Mouse (Mus musculus) spleen, postnatal 36 days (tissue): ENCODE results near the gene Zfp46.
A peak's percentile ranks its signal among the peaks of the same experiment; 100 is the strongest.

Experiments used
- DNase-seq, 2 experiments: peaks; one replicate each; pipeline ENCODE4 v3.0.0; 2022; ENCODE audit warnings: low spot score in 2 of 2, mixed read lengths in 1 of 2

The Zfp46 gene

DNA sequence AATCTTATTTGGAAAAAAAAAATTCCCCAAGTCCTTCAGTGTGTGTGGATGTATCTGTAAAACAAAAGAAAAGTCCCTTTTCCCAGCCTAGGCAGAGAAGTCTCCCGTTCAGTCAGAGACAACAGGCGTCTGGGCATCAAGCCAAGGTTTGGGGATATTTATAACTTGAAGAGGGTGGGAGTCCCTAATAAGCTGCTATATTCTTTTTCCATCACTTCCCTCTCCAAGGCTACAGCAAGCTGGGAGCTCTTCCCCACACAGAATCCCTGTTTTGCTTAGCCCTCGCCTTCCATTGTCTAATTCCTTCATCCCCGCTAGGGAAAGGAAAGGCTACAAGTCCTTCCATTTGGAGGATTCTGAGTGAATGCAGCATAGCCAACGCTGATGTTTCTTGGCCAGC lies at the start of gene Zfp46:
Gene Zfp46, plus strand, starts transcription at position 229 of the 400 bp plus-strand sequence.
- peak; percentile 14 to 40 for DNase-seq

DNA sequence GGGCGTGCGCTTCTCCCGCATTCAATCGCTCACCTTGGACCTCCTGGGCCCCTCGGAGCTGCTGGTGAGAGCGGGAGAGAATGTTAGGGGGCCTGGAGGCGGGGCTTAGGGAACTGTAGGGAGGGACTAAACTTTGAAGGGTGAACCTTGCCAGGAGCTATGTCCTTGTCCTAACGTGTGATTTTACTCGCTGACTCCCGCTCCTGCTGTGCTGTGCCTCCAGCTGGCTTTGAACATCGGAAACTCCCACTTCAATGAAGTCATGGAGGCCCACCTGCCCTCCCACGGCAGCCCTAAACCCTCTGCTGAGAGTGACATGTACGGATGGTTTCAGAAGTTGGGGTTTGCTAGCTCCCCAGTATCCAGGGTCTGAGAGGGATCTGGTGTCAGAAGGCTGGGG lies 45.8 kb upstream of the Zfp46 start:
- DNase-seq: no peak

DNA sequence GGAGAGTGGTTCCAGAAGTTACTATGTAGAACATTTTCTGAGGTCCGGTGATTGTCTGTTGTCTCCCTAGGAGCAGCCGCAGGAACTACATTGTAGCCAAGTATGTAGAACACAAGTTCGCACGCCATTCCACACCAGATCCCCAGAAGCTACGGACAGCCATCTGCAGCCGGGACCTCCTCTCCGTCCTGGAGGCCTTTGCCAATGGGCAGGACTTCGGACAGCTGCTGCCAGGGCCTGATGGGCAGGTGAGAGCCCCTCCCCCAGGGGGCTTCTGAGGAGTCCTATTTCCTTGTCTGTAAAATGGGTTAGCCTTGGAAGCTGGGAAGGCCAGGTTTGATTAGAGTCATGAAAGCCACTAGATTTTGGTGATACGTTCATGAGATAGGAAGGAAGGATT lies 45.4 kb upstream of the Zfp46 start:
- DNase-seq: no peak

DNA sequence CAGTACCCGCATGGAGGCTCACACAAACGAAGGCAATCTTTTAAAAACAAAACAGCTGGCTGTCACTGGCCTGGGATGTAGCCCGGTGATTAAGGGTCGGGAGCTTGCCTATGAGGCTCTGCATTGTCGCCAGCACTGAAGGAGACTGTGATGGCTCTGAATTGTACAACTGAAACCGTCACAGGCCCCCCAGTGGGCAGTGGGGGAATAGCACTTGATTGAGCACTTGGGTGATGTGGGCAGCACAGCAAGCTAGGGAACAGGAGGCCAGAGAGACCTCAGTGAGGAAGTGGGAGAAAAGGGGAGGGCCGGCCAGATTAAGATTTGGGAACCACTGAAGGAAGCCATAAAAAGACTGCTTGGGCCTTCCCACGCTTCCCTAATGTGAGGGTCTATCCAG lies 44.9 kb upstream of the Zfp46 start:
- DNase-seq: peak; percentile 72 to 74

DNA sequence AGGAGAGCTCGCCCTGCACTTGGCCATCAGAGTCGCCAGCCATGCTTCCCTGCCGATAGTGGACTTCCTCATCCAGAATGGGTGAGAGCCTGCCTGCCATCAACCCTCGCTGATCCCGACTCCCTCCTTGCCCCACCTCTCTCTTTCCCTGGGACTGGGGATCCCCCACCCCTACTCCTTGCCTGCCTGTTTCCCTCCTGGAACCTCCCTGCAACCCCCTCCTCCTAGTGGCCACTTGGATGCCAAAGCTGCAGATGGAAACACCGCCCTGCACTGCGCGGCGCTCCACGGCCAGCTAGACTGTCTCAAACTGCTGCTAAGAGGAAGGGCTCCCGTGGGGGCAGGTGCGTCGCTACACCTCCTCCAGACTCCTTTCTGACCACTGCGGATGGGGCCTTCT lies 44.4 kb upstream of the Zfp46 start:
- no peak for DNase-seq

DNA sequence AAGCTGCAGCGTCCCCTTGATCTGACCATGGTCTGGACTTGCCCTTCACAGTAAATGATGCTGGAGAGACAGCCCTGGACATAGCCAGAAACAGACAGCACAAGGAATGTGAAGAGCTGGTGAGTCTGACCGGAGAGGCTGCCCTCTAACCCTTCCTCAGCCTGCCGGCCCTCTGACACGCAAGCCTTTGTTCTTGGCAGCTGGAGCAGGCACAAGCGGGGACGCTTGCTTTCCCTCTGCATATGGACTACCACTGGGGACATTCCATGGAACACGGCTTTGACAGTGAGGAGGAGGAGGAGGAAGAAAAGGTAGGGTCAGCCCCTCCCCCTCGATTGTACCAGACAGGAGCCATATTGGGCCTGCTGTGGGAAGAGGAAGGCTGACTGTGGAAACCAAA lies 43.5 kb upstream of the Zfp46 start:
- no peak for DNase-seq

DNA sequence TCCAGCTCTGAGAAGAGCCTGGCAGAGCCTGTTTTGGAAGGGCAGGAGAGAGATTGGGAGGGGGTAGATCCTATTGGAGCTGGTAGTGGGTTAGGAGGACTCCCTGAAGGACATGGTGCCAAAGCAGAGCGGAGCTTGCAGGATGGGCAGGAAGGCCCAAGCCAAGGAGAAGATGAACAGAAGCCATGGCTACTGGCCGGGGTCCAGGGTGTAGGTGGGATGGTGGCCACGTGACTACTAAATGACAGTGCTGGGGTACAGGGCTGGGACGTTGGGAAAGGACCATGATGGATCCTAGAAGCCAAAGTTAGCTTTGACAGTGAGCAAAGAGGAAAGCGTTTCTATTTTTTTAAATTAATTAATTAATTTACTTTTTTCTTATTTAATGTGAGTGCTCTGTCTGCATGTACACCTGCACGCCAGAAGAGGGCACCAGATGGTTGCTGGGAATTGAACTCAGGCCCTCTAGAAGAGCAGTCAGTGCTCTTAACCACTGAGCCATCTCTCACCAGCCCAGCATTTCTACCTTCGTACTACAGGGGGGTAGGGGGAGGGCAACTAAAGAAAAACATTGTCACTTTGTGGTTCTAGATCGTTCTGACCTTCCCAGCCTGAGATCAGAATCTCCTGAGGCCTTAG lies 42.3 kb upstream of the Zfp46 start:
- DNase-seq: no peak

DNA sequence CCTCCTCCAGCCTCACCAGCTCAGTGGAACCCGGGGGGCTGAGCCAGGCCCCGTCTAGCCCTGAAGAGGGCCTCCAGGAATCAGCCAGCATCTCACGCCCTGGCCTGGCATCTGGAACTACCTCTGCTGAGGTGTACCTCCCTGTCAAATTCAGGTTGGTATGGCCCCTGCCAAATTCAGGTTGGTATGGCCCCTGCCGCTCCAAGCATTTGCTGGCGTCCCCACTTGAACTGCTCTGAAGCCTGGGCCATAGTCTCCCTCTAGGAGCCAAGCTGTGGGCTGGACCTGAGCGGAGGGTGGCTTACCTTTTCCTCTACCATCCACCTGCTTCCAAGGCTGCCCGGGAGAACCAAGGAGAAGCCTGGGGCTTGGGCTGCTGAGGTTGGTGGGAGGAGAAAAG lies 41.8 kb upstream of the Zfp46 start:
- no peak for DNase-seq

DNA sequence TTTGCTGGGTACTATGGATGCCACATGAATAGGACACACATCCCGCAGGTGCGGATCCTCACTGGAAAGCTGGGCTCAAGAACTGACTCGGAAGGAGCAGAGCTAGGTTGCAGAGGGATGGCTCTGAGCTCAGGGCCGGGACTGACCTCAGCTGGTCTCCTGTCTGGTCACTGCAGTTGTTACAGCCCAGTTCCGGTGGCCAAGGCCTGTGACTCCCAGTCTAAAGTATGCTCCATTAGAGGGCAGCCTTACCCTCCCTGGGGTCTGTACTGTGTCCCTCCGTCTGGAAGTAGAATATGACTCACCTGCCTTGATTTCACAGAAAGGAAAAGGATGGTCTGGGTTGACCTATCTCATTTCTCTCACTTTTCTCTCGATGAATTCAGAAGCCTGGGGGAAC lies 40.3 kb upstream of the Zfp46 start:
- no peak for DNase-seq

DNA sequence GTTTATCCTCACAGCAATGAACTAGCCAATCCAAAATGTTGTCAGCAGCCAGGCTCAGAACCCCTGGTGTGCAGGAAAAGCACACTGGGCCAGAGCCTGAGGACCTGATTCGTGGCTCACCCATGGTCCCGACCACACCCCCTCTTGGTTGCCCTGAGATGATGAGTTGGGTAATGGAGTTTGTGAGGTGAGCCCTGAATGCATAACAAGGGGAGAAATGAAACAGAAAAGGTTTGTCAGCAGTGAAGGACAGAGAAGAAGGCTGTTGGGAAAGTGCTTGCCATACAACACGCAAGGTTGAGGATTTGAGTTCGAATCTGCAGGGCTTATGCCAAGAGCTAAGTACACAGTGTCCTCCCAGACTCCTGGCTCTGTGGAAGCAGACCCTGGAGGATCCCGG lies 38.8 kb upstream of the Zfp46 start:
- no peak for DNase-seq

DNA sequence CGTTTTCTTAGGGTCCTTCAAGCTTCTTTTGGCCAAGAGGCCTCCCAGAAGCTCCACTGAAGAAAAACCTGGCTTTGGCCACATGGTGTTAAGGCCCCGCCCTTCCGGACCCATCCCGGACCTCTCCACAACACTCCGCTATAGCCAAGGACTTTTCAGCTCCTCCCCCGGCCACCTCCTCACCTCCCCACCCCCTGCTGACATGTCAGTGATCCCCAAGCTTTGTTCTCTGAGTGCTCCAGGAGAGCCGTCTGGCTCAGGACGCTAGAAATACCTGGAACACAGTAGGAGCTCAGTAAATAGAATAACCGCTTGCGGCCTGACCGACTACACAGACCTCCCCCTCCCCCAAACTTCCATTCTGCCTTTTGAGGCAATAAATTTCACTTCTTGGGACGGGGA lies 37.9 kb upstream of the Zfp46 start:
- no peak for DNase-seq

DNA sequence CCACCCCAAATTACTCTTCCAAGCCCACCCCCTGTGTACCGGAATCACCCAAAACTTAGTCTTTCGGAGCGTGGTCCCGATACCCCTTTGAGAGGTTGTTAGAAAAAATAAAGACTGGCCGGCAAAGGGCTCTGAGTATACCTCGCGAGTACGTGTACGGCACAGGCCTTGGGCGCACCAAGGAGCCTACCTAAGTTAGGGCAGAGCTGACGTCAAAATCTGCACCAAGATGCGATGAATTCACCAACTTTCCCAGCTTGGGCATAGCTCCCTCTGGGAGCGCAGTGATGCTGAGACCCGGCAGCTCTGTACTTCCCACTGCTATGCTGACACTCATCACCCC lies 37.1 kb upstream of the Zfp46 start:
- DNase-seq: no peak

DNA sequence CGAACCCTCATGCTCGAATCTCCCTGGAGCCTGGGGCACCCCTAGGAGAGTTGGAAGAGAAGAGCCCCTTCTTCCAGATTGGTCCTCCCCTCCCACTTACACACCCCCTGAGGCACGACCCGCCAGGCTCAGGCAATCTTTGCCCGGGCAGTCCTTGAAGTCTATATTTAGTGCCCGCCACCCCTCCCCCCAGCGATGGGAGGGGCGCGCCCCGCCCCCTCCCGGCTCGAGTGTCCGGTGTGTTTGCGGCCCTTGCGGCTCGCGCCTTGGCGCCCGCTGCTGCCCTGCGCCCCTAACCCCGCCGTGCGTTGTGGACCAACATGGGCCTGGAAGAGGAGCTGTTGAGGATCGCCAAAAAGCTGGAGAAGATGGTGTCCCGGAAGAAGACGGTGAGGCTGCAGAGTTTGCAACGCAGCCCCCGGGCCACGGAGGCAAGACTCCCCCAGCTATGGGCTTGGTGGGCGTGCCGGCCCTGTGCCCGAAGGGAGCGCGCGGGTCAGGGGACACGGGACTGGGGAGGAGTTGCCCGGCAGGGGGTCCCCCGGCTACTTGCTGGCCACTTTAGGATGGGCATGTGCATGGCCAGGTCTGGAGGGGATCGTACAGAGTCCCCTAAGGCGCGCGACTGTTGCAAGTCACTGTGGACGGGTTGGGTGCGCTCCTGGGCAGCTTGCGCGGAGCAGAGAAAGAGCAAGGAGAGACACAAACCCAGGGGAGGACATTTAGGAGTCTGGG lies 36.6 kb upstream of the Zfp46 start, which contains the start of gene Tcea3:
Gene Tcea3, plus strand, starts transcription at position 1 of the 735 bp plus-strand sequence.
- no peak for DNase-seq

DNA sequence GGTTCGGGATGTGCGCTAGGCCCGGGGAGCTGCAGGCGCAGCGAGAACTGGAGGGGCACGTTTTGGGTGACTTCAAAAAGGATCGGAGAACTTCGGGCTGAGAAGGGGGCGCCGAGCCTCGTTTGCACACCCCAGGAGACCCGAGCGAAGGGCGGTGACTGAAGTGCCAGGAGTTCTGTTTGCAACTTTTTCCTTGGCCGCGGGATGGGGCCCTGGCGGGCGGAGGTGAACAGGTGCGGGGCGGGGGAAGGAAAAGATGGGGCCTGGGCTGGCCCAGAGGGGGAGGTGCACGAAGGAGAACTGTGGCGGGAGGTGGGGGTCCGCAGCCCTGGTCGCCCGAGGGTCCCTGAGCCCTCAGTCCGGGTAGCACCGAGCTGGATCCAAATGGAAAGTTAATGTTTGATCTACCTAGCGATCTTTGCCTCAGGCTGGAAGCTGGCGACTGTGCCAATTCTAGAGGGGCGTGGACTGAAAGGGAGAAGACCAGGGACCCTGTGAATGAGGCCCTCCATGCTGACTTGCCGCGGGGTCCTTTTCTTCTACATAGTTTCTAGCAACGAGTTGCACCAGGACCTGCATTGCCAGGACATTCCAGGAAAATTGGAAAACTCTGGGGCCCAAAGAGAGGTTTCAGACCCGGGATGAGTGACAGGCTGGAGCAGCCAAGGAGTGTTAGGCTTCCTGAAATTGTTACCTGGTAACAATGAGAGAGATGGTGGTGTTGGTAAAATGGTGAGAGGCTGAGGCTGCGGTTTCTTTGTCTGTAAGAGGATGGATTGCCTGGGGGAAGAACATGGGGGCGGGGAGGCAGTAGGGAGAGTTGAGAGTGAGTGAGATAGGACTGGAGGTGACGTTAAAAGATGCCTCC lies 35.8 kb upstream of the Zfp46 start:
- DNase-seq: no peak

DNA sequence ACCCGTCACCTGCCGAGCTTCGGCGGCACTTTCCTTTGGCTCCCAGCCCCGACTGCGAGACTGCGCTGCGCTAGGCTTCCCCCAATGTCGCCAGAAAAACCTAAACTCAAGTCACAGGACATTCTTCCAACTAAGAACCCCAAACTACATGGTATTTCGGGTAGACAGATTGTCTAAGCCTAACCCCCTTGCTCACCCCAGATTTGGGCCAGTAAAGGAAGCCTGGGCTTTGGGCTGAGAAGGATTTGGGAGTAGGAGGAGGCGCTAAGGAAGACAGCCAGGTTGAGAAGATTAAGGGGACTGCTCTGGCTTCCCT lies 35.2 kb upstream of the Zfp46 start:
- no peak for DNase-seq

DNA sequence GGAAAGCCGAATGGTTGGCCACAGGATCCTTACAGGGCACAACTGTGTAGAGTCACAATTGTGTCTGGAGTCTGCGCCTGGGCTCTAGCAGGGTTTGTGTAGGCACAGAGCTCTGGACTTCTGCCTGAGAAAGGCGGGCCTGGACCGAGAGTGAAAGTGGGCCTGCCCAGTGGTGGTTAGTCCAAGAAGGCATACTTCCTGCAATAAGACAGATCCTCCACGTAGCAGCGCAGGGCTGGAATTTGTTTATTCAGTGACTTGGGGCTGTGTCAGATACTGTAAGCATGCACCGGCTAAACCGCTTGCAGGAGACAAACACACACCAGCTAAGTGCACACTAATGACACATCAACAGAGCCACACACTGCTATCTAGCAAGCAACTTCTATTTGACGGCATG lies 34.7 kb upstream of the Zfp46 start:
- no peak for DNase-seq

DNA sequence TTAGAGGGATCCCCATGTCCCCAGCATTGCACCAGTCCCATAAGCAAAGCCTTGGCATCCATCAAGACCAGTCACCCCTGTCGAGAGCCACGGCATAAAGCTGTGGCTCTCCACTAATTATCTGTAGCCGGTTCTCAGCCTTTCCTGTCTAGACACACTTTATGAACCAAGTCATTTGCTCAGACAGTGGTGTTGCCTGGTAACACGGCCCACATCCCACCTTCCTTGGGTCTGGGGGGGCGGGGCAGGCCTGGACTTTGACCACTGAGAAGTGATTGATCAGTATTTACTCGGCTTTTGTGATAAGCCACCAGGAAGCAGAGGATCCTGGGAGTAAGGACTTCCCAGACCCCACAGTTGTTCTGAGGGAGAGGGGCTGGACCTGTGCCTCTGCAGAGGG lies 28.6 kb upstream of the Zfp46 start:
- DNase-seq: no peak

DNA sequence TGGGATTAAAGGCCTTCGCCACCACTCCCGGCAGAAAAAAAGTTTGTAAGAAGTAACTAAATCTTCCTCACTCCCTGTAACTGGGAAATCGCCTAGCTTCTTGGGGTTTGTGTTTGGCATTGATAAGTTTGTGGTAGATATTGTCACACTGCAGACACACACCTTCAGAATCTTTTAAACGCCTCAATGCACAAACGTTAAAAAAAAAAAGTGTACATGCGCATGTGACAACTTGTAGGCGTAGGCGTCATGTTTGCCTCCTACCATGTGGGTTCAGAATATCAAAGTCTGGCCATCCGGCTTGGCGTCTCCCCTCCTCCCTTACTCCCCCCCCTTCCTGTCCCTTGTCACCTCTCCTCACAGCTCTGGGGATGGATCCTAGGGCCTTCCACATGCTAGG lies 27.8 kb upstream of the Zfp46 start:
- no peak for DNase-seq

DNA sequence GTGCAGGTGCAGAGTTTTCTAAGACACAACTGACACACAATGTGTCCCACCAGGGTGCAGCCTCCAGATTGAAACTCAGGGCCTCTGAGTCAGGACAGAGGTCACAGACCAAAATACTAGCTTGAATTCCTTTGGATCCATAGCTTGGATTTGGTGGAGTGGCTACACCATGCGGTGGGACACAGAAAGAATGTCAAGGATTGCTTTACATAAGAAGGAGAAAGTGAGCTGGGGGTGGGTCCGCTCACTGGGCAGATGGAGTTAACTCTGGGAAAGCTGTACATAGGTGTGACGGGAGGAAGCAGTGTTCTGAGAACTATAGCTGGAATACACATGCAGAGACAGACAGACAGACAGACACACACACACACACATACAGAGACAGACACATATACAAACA lies 24.6 kb upstream of the Zfp46 start:
- no peak for DNase-seq

DNA sequence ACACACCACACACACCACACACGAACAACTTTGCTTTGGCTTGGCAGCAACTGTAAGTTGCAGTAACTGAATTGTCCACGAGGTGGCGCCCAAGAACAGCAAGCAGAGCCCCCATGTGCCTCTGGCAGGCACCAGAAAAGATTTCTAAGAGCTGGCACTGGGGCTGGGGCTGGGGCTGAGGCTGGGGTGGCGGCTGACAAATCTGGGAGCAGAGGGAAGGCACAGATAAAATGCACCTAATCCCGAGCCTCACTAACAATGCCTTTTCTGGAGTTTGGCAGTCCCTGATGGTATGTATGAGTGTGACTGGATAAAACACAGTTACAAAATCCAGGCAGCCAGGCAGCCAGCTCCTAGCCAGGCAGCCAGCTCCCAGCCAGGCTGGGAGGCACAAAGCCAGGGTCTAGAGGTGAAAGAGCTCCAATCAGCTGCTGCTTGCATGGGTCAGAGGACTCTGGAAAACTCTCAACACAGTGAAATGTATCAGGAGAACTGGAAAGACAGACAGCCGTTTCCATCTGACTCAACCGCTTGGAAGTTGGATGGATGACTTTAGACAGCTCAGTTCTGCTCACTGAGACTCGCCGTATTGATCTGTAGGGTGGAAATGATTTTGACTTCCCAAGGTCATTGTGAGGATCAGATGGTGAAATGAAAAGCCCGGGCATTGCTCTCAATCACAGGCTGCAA lies 23.8 kb upstream of the Zfp46 start:
- DNase-seq: peak; percentile 62 to 67

DNA sequence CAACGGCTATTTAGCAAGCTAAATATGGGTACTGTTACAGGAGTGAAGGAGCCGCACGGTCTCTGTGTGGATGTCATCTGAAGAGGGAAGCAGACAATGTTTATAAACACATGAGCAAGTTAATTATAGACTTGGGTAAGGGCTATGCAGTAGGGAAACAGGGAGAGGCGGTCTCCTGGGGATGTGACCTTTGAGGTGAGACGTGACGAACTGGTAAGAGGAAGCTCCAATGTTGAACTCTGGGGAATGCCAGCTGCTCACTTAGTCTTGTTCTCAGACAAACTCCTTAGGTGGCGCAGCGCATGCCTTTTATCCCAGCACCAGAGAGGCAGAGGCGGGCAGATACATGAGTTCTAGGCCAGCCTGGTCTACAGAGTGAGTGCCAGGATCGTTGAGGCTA lies 22.6 kb upstream of the Zfp46 start:
- peak; percentile 29 to 32 for DNase-seq

DNA sequence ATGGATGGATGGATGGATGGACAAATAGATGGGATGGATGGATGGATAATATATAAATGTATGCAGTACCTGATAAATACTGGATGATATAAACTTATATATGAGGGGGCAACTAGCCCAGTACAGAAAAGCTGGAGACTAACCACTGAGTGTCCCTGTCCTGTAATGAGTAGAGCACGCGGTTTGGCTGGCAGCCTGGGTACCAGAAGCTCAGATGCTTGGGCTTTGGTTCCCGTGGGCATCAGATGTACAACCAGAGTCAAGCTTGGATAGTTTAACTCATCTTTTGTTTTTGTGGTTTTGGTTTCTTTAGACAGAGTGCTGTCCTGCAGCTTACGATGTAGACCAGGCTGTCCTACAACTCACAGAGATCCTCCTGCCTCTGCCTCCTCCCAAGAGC lies 20.9 kb upstream of the Zfp46 start:
- DNase-seq: no peak
